Mouse (Mus musculus): ENCODE measurements around the gene Vmn1r107.
"Not testable (repeated sequence)": the region's sequence is repeated elsewhere in the genome, so short reads cannot be mapped to it uniquely, and the experiment has no call there.

Gene Vmn1r107

GRCm38 (mm10) chr7:20668618-20669017 is at the start of gene Vmn1r107:
Gene Vmn1r107, plus strand, starts transcription at chr7:20668918.
- not testable (repeated sequence) for DNase-seq

GRCm38 (mm10) chr7:20703116-20703515 is 34.4 kb downstream of the Vmn1r107 start, which contains the start of gene Vmn1r111:
Gene Vmn1r111, minus strand, starts transcription at chr7:20703216.
- not testable (repeated sequence) for DNase-seq

All from kidney, postnatal 10 days (tissue).